Mouse (Mus musculus) urinary bladder, postnatal 4 days (tissue): ENCODE measurements around the gene Doc2a.
A peak's percentile ranks its signal among the peaks of the same experiment; 100 is the strongest.

ENCODE experiments used
- DNase-seq, 2 experiments: peaks; one replicate each; pipeline ENCODE4 v3.0.0; 2021 to 2022; ENCODE audit warnings: low spot score in 2 of 2

Doc2a gene

GRCm38 (mm10) chr7:126847116-126847420, at the start of gene Doc2a:
Gene Doc2a, plus strand, starts transcription at chr7:126847416.
- no peak for DNase-seq

GRCm38 (mm10) chr7:126798127-126799049, 48.8 kb upstream of the Doc2a start:
- no peak for DNase-seq

DNA sequence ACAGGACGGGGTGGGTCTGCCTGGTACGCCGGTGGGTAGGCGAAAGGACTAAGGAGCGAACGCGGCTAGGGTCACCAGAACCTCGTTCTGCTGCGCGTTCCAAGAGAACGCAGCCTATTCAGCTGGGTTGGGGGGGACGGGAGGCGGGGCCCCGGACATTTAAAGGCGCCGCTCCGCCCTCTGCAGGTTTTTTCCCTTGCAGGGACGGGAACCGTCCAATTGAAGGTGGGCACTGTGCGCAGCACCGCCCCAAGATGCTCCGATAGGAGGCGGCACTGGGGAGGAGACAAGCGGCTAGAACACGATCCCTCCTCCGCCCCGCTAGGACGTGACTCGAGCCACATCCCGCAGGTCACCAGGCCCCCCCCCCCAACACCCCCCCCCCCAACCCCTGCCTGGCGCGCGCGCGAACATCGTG, 48.2 kb upstream of the Doc2a start:
- peak; percentile 96 to 97 for DNase-seq

DNA sequence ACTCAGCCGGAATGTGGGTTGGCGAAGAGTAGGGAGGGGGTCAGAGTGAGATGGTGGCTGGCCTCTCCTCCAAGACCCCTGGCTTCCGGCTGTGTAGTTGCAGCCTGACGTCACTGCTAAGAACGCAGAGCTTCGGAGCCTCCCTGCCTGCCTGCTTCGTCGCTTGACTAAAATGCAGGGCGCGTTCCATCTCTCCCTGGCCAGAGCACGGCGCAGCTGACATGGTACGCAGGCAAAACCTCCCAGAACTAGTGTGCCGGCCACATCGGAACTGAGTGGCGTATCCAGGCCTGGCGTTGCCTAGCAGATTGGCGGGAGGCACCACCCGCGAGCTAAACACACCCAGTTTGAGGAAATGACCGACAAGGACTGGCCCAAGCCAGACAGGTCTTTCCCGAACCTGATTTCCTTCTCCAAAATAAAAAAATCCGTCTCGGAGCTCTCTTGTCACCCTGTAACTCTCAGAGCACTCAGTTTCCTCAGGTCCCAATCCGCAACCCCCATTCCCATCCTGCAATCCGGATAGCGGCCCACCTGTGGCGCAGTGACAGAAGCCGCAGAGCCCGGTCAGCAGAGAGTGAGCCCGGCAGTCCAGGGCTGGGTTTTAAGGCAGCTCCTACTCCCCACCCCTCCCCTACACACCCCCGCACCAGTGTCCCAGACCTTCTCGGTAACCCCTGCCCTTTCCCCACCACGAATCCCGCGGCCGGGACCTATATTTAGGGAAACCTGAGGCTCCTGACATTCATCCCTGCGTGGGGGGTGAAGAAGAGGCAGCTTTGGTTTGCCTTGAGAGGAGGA, 47.5 kb upstream of the Doc2a start:
- no peak for DNase-seq

GRCm38 (mm10) chr7:126800269-126801056, 46.8 kb upstream of the Doc2a start:
- DNase-seq: no peak

GRCm38 (mm10) chr7:126801057-126801422, 46.2 kb upstream of the Doc2a start:
- no peak for DNase-seq

- no peak for DNase-seq
Measured at GRCm38 (mm10) chr7:126802134-126802889, 44.9 kb upstream of the Doc2a start.

- DNase-seq: no peak
Measured at GRCm38 (mm10) chr7:126803181-126803580, 44.0 kb upstream of the Doc2a start.

DNA sequence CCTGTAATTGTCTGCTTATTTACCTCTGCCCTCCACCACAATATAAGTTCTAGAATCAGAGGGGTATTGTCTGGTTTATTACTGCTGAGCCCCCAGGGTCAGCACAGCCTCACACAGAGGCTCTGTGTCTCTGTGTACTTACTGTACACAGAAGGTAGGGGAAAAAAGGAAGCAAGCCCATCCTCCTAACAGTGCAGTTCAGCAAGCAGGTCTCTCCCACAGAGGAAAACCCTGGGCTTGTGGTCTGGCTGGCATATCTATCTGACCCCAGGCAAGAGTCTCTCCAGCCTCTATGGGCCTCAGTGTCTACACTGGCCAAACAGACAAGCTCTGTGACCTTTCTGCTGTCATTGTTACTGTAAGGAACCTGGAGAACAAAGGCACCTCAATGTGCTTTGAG, 43.5 kb upstream of the Doc2a start:
- no peak for DNase-seq

DNA sequence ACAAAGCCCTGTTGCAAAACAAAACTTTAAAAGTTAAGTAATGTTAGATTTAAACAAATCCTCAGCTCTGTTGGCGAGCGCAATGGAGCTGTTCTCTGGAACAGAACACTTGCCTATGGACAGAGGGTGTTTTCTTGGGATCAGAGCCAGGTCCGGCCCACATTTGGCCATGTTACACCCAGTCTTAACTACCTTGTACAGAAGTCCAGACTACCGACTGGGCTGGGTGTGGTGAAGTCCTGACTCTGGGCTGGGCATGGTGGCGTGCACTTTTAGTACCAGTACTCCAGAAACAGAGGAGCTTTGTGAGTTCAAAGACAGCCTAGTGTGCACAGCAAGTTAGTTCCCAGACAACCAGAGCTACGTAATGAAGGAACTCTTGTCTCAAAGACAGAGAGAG, 40.3 kb upstream of the Doc2a start:
- DNase-seq: no peak

GRCm38 (mm10) chr7:126807405-126807804, 39.8 kb upstream of the Doc2a start:
- no peak for DNase-seq

DNA sequence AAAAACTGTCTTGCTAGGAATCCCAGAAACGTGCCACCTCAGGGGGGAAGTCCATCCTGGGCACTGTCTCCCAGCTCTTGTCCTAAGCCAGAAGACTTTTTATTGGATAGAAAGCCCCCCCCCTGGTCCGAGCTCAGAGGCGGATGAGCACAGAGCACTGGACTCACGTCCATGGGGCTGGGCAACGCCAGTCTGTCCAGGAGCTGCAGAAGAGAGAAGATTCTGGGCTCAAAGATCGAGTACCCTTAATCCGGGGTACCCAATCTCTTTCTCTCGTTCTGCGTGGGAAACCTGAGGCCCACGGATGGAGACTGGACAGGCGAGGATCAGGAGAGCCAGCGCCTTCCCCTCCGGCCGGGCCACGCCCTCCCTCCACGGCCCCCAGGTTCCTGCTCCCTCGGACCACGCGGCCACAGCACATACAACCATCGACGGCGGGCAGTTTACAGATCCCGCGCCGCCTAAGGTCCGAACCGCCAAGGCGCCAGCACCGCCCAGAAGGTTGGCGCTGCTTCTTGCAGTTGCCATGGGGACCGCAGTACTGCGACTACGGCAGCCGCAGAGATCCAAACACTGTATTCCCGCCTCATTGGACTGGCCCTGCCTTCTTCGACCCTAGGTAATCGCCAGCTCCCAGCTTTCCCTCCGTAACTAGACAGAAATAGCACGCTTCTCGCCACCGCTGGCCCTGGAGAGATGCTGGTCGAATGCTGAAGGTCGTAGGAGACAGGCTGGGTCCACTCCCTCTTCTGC, 38.3 kb upstream of the Doc2a start:
- DNase-seq: peak; percentile 85 to 87

GRCm38 (mm10) chr7:126809723-126810369, 37.4 kb upstream of the Doc2a start:
- DNase-seq: no peak

DNA sequence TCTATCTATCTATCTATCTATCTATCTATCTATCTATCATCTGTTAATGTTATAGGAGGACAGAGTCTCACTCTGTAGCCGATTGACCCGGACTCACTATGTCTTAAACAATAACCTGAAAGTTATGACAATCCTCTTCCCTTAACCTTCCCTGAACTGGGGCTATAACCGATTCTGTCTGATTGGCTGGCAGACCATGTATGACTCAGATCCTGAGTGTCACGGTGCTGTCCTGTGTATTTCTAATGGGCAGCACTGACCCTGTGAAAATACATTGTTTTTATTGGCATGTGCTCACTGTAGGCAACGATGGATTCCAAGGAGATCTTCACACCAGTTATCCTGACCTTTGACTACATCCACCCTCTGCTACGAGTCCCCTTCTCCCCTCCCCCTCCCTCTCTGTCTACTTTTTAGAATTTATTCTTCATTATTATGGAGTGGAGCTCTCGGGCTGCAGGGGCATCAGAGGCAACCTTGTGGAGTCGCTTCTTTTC, 31.4 kb upstream of the Doc2a start:
- no peak for DNase-seq

- no peak for DNase-seq
Measured at GRCm38 (mm10) chr7:126816494-126816893, 30.7 kb upstream of the Doc2a start.

DNA sequence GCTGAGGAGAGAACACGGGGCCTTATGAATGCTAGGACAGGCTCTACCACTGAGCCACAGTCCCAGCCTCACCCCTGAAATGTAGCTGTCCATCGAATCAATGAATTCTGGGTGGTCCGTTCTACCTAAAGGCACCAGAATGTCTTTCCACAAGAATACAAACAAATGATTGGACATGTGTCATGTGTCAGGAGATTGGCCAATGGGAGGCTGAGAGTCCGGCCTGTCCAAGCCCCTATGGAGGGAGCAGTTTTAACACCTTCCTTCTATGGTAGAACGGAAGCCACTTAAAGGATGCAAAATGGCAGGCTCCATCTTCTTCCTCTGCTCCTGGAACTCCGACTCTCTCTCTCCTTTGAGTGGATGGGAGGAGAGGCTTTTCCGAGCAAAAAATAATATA, 29.6 kb upstream of the Doc2a start:
- DNase-seq: no peak

GRCm38 (mm10) chr7:126818818-126819217, 28.4 kb upstream of the Doc2a start:
- DNase-seq: no peak

- DNase-seq: peak; percentile 64 to 84
Measured at GRCm38 (mm10) chr7:126821835-126822511, 25.2 kb upstream of the Doc2a start.

GRCm38 (mm10) chr7:126822741-126823140, 24.5 kb upstream of the Doc2a start:
- DNase-seq: no peak
